Mouse (Mus musculus): ENCODE data around the gene Pla2g2d.

- TF ChIP-seq CTCF (IDR thresholded peaks at IDR 0.05; ENCODE audit: low read depth) (no peak), EP300 (optimal IDR thresholded peaks at IDR 0.05) (no peak)
These were observed 22.9 kb upstream of the Pla2g2d start for GRCm38 (mm10) chr4:138752603-138753002.
